Mouse (Mus musculus) kidney, embryonic 15.5 days (tissue): ENCODE measurements at regions not wholly inside any gene's neighbourhood (a gene's known extent, or its start where the extent isn't known, plus 50 kb on each side); places are given as distances from the start of the nearest gene placed in this dataset.
"Not testable (repeated sequence)": the region's sequence is repeated elsewhere in the genome, so short reads cannot be mapped to it uniquely, and the experiment has no call there.

Experiments
- ATAC-seq: fragments of 200-750 bp; cut with Nextera tagmentation; replicated peaks from 2 replicates; pipeline ENCODE4 v1.8.0; 2017; ENCODE audit warnings: moderate TSS enrichment; ENCODE audit not compliant: low FRiP score
- H3K27ac ChIP-seq: fragments of 300-500 bp; sonication (generic); 2 replicates; pipeline ENCODE4 v1.5.1; 2015; ENCODE audit warnings: mild to moderate bottlenecking, inconsistent platforms
- H3K27me3 ChIP-seq: fragments of 300-500 bp; sonication (generic); 2 replicates; pipeline ENCODE4 v1.6.1; 2015; ENCODE audit warnings: inconsistent platforms
- H3K36me3 ChIP-seq: fragments of 300-500 bp; sonication (generic); 2 replicates; pipeline ENCODE4 v1.6.1; 2015; ENCODE audit warnings: inconsistent platforms
- H3K4me1 ChIP-seq: fragments of 300-500 bp; sonication (generic); 2 replicates; pipeline ENCODE4 v1.6.1; 2015; ENCODE audit warnings: inconsistent platforms
- H3K4me2 ChIP-seq: fragments of 300-500 bp; sonication (generic); 2 replicates; pipeline ENCODE4 v1.6.1; 2015; ENCODE audit warnings: moderate library complexity, mild to moderate bottlenecking, inconsistent platforms
- H3K4me3 ChIP-seq: fragments of 300-500 bp; sonication (generic); replicated peaks from 2 replicates; pipeline ENCODE4 v1.5.1; 2015; ENCODE audit warnings: mild to moderate bottlenecking, inconsistent platforms
- H3K9ac ChIP-seq: fragments of 300-500 bp; sonication (generic); 2 replicates; pipeline ENCODE4 v1.6.1; 2015; ENCODE audit warnings: mild to moderate bottlenecking, inconsistent platforms
- H3K9me3 ChIP-seq: fragments of 300-500 bp; sonication (generic); replicated peaks from 2 replicates; pipeline ENCODE4 v1.6.1; 2016; ENCODE audit warnings: inconsistent platforms
- WGBS: fragments of 180-500 bp; shearing (Covaris S2); methylation state at CpG from one replicate; pipeline ENCODE4 v1.1.7; 2015; ENCODE audit warnings: mixed read lengths; 5-methylcytosine and 5-hydroxymethylcytosine counted together

GRCm38 (mm10) chr13:5558095-5558494 is 303.2 kb upstream of the Klf6 start:
- H3K4me1 ChIP-seq: no peaks in the 10 kb centered on the region
- no peaks in the 10 kb centered on the region for H3K9me3 ChIP-seq
- no peak overlapping the region for H3K4me3 ChIP-seq
- H3K27ac ChIP-seq: no peak overlapping the region
- no peak for ATAC-seq
- H3K4me2 ChIP-seq: no peak overlapping the region
- H3K27me3 ChIP-seq: no peaks in the 10 kb centered on the region
- no peaks in the 10 kb centered on the region for H3K36me3 ChIP-seq
- no peak overlapping the region for H3K9ac ChIP-seq

GRCm38 (mm10) chr13:5566479-5566878 is 294.8 kb upstream of the Klf6 start:
- 82% methylated on average over 2 of the region's 2 CpGs for WGBS
- no peak overlapping the region for H3K27ac ChIP-seq
- no peak overlapping the region for H3K4me3 ChIP-seq

GRCm38 (mm10) chr13:5566896-5567295 is 294.4 kb upstream of the Klf6 start:
- Histone ChIP-seq H3K4me1 (no peaks in the 10 kb centered on the region), H3K27ac (no peak overlapping the region), H3K27me3 (no peaks in the 10 kb centered on the region), H3K9me3 (no peaks in the 10 kb centered on the region), H3K9ac (no peak overlapping the region), H3K4me2 (no peak overlapping the region), H3K4me3 (no peak overlapping the region), H3K36me3 (no peaks in the 10 kb centered on the region)
- WGBS: 94% methylated on average over 2 of the region's 2 CpGs
- ATAC-seq: no peak

More at GRCm38 (mm10) chr13:5566479-5566878, 294.8 kb upstream of the Klf6 start:
- Histone ChIP-seq H3K9me3 (no peaks in the 10 kb centered on the region), H3K36me3 (no peaks in the 10 kb centered on the region), H3K9ac (no peak overlapping the region), H3K4me1 (no peaks in the 10 kb centered on the region), H3K4me2 (no peak overlapping the region), H3K27me3 (no peaks in the 10 kb centered on the region)
- no peak for ATAC-seq

GRCm38 (mm10) chr13:5569579-5569978 is 291.7 kb upstream of the Klf6 start:
- no peak overlapping the region for H3K4me2 ChIP-seq
- H3K9ac ChIP-seq: no peak overlapping the region
- no peak overlapping the region for H3K4me3 ChIP-seq
- no peak overlapping the region for H3K27ac ChIP-seq
- H3K27me3 ChIP-seq: no peaks in the 10 kb centered on the region
- ATAC-seq: no peak
- H3K4me1 ChIP-seq: no peaks in the 10 kb centered on the region
- H3K36me3 ChIP-seq: no peaks in the 10 kb centered on the region
- H3K9me3 ChIP-seq: no peaks in the 10 kb centered on the region
- WGBS: 87% methylated on average over 1 of the region's 1 CpGs

- Histone ChIP-seq H3K9ac (no peak overlapping the region), H3K4me3 (no peak overlapping the region), H3K4me2 (no peak overlapping the region), H3K4me1 (no peaks in the 10 kb centered on the region), H3K27me3 (no peaks in the 10 kb centered on the region), H3K36me3 (no peaks in the 10 kb centered on the region), H3K27ac (no peak overlapping the region), H3K9me3 (no peaks in the 10 kb centered on the region)
- 94% methylated on average over 2 of the region's 2 CpGs for WGBS
- ATAC-seq: no peak
These were observed 290.9 kb upstream of the Klf6 start for GRCm38 (mm10) chr13:5570386-5570785.

- 45% methylated on average over 5 of the region's 5 CpGs for WGBS
- ATAC-seq: no peak
- H3K4me1 ChIP-seq: no peaks in the 10 kb centered on the region
- no peak overlapping the region for H3K27ac ChIP-seq
- no peak overlapping the region for H3K4me2 ChIP-seq
- no peak overlapping the region for H3K9ac ChIP-seq
- no peaks in the 10 kb centered on the region for H3K27me3 ChIP-seq
- no peaks in the 10 kb centered on the region for H3K36me3 ChIP-seq
- no peak overlapping the region for H3K4me3 ChIP-seq
- H3K9me3 ChIP-seq: no peaks in the 10 kb centered on the region
These were observed 284.7 kb upstream of the Klf6 start for GRCm38 (mm10) chr13:5576568-5576967.

- H3K27ac ChIP-seq, H3K9me3 ChIP-seq, H3K4me2 ChIP-seq, H3K4me3 ChIP-seq, H3K4me1 ChIP-seq, H3K27me3 ChIP-seq, H3K9ac ChIP-seq, ATAC-seq, H3K36me3 ChIP-seq: not testable (repeated sequence)
- WGBS: 85% methylated on average over 7 of the region's 7 CpGs
These were observed 277.6 kb upstream of the Klf6 start for GRCm38 (mm10) chr13:5583681-5584080.

GRCm38 (mm10) chr13:5587196-5587595 is 274.1 kb upstream of the Klf6 start:
- Histone ChIP-seq H3K4me3 (no peak overlapping the region), H3K4me2 (no peak overlapping the region), H3K36me3 (no peaks in the 10 kb centered on the region), H3K4me1 (no peaks in the 10 kb centered on the region), H3K9ac (no peak overlapping the region), H3K27ac (no peak overlapping the region), H3K9me3 (no peaks in the 10 kb centered on the region), H3K27me3 (no peaks in the 10 kb centered on the region)
- no peak for ATAC-seq

GRCm38 (mm10) chr13:5591286-5591685 is 270.0 kb upstream of the Klf6 start:
- Histone ChIP-seq H3K4me1 (no peaks in the 10 kb centered on the region), H3K27ac (no peak overlapping the region), H3K9me3 (no peaks in the 10 kb centered on the region), H3K36me3 (no peaks in the 10 kb centered on the region), H3K27me3 (no peaks in the 10 kb centered on the region), H3K4me3 (no peak overlapping the region), H3K4me2 (no peak overlapping the region), H3K9ac (no peak overlapping the region)
- WGBS: 66% methylated on average over 2 of the region's 2 CpGs
- ATAC-seq: no peak

GRCm38 (mm10) chr13:5591837-5592555 is 269.3 kb upstream of the Klf6 start:
- Histone ChIP-seq H3K4me1 (no peaks in the 10 kb centered on the region), H3K27ac (no peak overlapping the region), H3K4me3 (no peak overlapping the region), H3K27me3 (no peaks in the 10 kb centered on the region), H3K9me3 (no peaks in the 10 kb centered on the region), H3K9ac (no peak overlapping the region), H3K36me3 (no peaks in the 10 kb centered on the region), H3K4me2 (no peak overlapping the region)
- ATAC-seq: no peak
- 66% methylated on average over 4 of the region's 4 CpGs for WGBS

- H3K36me3 ChIP-seq: no peaks in the 10 kb centered on the region
- H3K27me3 ChIP-seq: no peaks in the 10 kb centered on the region
- H3K4me1 ChIP-seq: no peaks in the 10 kb centered on the region
- 52% methylated on average over 3 of the region's 3 CpGs for WGBS
- H3K9me3 ChIP-seq: no peaks in the 10 kb centered on the region
- peak; percentile 52; the same call in 1 of the 2 replicates for ATAC-seq
- H3K27ac ChIP-seq: no peak overlapping the region
- no peak overlapping the region for H3K9ac ChIP-seq
- H3K4me2 ChIP-seq: no peak overlapping the region
- H3K4me3 ChIP-seq: no peak overlapping the region
These were observed 268.7 kb upstream of the Klf6 start for GRCm38 (mm10) chr13:5592556-5593061.

GRCm38 (mm10) chr13:5601648-5602047 is 259.6 kb upstream of the Klf6 start:
- Histone ChIP-seq H3K4me3 (no peak overlapping the region), H3K9ac (no peak overlapping the region)
- WGBS: 90% methylated on average over 1 of the region's 1 CpGs

More at GRCm38 (mm10) chr13:5601648-5602047, 259.6 kb upstream of the Klf6 start:
- no peaks in the 10 kb centered on the region for H3K9me3 ChIP-seq
- no peaks in the 10 kb centered on the region for H3K27me3 ChIP-seq
- no peaks in the 10 kb centered on the region for H3K36me3 ChIP-seq
- ATAC-seq: no peak
- H3K4me1 ChIP-seq: no peaks in the 10 kb centered on the region
- no peak overlapping the region for H3K27ac ChIP-seq
- H3K4me2 ChIP-seq: no peak overlapping the region
